Mouse (Mus musculus): ENCODE measurements at regions not wholly inside any gene's neighbourhood (a gene's known extent, or its start where the extent isn't known, plus 50 kb on each side); places are given as distances from the start of the nearest gene placed in this dataset.
A peak's percentile ranks its signal among the peaks of the same experiment; 100 is the strongest.

- H3K27me3 ChIP-seq (ENCODE audit: insufficient read depth, poor library complexity, severe bottlenecking), result peaks cover 44% of the 10 kb centered on the region
Measured at GRCm38 (mm10) chr1:77975941-77976340, 221.0 kb downstream of the Pax3 start.

GRCm38 (mm10) chr1:77972301-77972717, 224.6 kb downstream of the Pax3 start:
- Histone ChIP-seq H3K27me3 (ENCODE audit: insufficient read depth, poor library complexity, severe bottlenecking) (peaks cover 24% of the 10 kb centered on the region), H3K4me1 (replicated peaks) (0 out of 2 replicates have a peak, but pooled peaks cover 3% of the 10 kb centered on the region)
- WGBS, result 11% methylated on average over 9 of the region's 9 CpGs

More at GRCm38 (mm10) chr1:77975941-77976340, 221.0 kb downstream of the Pax3 start:
- Histone ChIP-seq H3K27ac (no peak overlapping the region), H3K9me3 (no peaks in the 10 kb centered on the region), H3K4me3 (no peak overlapping the region), H3K36me3 (no peaks in the 10 kb centered on the region), H3K4me1 (replicated peaks) (0 out of 2 replicates have a peak, but pooled peaks cover 3% of the 10 kb centered on the region)
- DNase-seq (ENCODE audit: low spot score), result no peak
- 94% methylated on average over 18 of the region's 18 CpGs for WGBS

GRCm38 (mm10) chr1:77964656-77965335, 232.1 kb downstream of the Pax3 start:
- H3K27ac ChIP-seq, result no peak overlapping the region
- H3K9me3 ChIP-seq, result no peaks in the 10 kb centered on the region
- H3K27me3 ChIP-seq (ENCODE audit: insufficient read depth, poor library complexity, severe bottlenecking), result no peaks in the 10 kb centered on the region
- no peak for DNase-seq (ENCODE audit: low spot score)
- no peak overlapping the region for H3K4me3 ChIP-seq
- H3K4me1 ChIP-seq (replicated peaks), result no peaks in the 10 kb centered on the region
- H3K36me3 ChIP-seq, result no peaks in the 10 kb centered on the region
- 56% methylated on average over 3 of the region's 3 CpGs for WGBS

More at GRCm38 (mm10) chr1:77972301-77972717, 224.6 kb downstream of the Pax3 start:
- peak overlapping the region; percentile 32; the same call in 1 of the 2 replicates for H3K4me3 ChIP-seq
- no peaks in the 10 kb centered on the region for H3K36me3 ChIP-seq
- peak; percentile 66 for DNase-seq (ENCODE audit: low spot score)
- no peak overlapping the region for H3K27ac ChIP-seq
- no peaks in the 10 kb centered on the region for H3K9me3 ChIP-seq

GRCm38 (mm10) chr1:77959309-77959708, 237.6 kb downstream of the Pax3 start:
- WGBS, result 79% methylated on average over 1 of the region's 1 CpGs
- Histone ChIP-seq H3K4me3 (no peak overlapping the region), H3K27me3 (ENCODE audit: insufficient read depth, poor library complexity, severe bottlenecking) (no peaks in the 10 kb centered on the region), H3K9me3 (no peaks in the 10 kb centered on the region), H3K36me3 (no peaks in the 10 kb centered on the region), H3K27ac (no peak overlapping the region), H3K4me1 (replicated peaks) (no peaks in the 10 kb centered on the region)
- DNase-seq (ENCODE audit: low spot score), result no peak

- Histone ChIP-seq H3K4me1 (replicated peaks) (no peaks in the 10 kb centered on the region), H3K4me3 (no peak overlapping the region)
- no peak for DNase-seq (ENCODE audit: low spot score)
Measured at GRCm38 (mm10) chr1:77957156-77957767, 239.7 kb downstream of the Pax3 start.

GRCm38 (mm10) chr1:77947894-77948293, 249.0 kb downstream of the Pax3 start:
- 75% methylated on average over 2 of the region's 2 CpGs for WGBS
- Histone ChIP-seq H3K4me3 (no peak overlapping the region), H3K27me3 (ENCODE audit: insufficient read depth, poor library complexity, severe bottlenecking) (peaks cover 10% of the 10 kb centered on the region)

More at GRCm38 (mm10) chr1:77957156-77957767, 239.7 kb downstream of the Pax3 start:
- H3K27ac ChIP-seq, result no peak overlapping the region
- H3K36me3 ChIP-seq, result no peaks in the 10 kb centered on the region
- no peaks in the 10 kb centered on the region for H3K27me3 ChIP-seq (ENCODE audit: insufficient read depth, poor library complexity, severe bottlenecking)
- H3K9me3 ChIP-seq, result no peaks in the 10 kb centered on the region
- 82% methylated on average over 8 of the region's 8 CpGs for WGBS

GRCm38 (mm10) chr1:77944327-77944645, 252.6 kb downstream of the Pax3 start:
- H3K9me3 ChIP-seq, result no peaks in the 10 kb centered on the region
- H3K27ac ChIP-seq, result no peak overlapping the region
- no peak for DNase-seq (ENCODE audit: low spot score)
- H3K4me1 ChIP-seq (replicated peaks), result peaks cover 14% of the 10 kb centered on the region
- H3K27me3 ChIP-seq (ENCODE audit: insufficient read depth, poor library complexity, severe bottlenecking), result peaks cover 10% of the 10 kb centered on the region
- no peaks in the 10 kb centered on the region for H3K36me3 ChIP-seq
- 53% methylated on average over 2 of the region's 2 CpGs for WGBS
- H3K4me3 ChIP-seq, result no peak overlapping the region

More at GRCm38 (mm10) chr1:77947894-77948293, 249.0 kb downstream of the Pax3 start:
- no peak for DNase-seq (ENCODE audit: low spot score)
- peaks cover 14% of the 10 kb centered on the region for H3K4me1 ChIP-seq (replicated peaks)
- H3K36me3 ChIP-seq, result no peaks in the 10 kb centered on the region
- H3K27ac ChIP-seq, result no peak overlapping the region
- no peaks in the 10 kb centered on the region for H3K9me3 ChIP-seq

- no peak for DNase-seq (ENCODE audit: low spot score)
- WGBS, result 63% methylated on average over 14 of the region's 14 CpGs
- Histone ChIP-seq H3K27ac (no peak overlapping the region), H3K4me3 (no peak overlapping the region), H3K9me3 (no peaks in the 10 kb centered on the region), H3K4me1 (replicated peaks) (peaks cover 14% of the 10 kb centered on the region), H3K27me3 (ENCODE audit: insufficient read depth, poor library complexity, severe bottlenecking) (peaks cover 10% of the 10 kb centered on the region), H3K36me3 (no peaks in the 10 kb centered on the region)
Measured at GRCm38 (mm10) chr1:77943633-77944326, 253.2 kb downstream of the Pax3 start.

- Histone ChIP-seq H3K4me3 (no peak overlapping the region), H3K9me3 (no peaks in the 10 kb centered on the region), H3K27ac (no peak overlapping the region), H3K36me3 (no peaks in the 10 kb centered on the region), H3K27me3 (ENCODE audit: insufficient read depth, poor library complexity, severe bottlenecking) (peaks cover 10% of the 10 kb centered on the region), H3K4me1 (replicated peaks) (peaks cover 14% of the 10 kb centered on the region)
- no peak for DNase-seq (ENCODE audit: low spot score)
- WGBS, result 5% methylated on average over 5 of the region's 5 CpGs
Measured at GRCm38 (mm10) chr1:77943101-77943500, 253.8 kb downstream of the Pax3 start.

- no peak overlapping the region for H3K4me3 ChIP-seq
- no peak for DNase-seq (ENCODE audit: low spot score)
- H3K27ac ChIP-seq, result no peak overlapping the region
- H3K36me3 ChIP-seq, result no peaks in the 10 kb centered on the region
- no peaks in the 10 kb centered on the region for H3K4me1 ChIP-seq (replicated peaks)
- H3K9me3 ChIP-seq, result no peaks in the 10 kb centered on the region
- WGBS, result 83% methylated on average over 6 of the region's 6 CpGs
- no peaks in the 10 kb centered on the region for H3K27me3 ChIP-seq (ENCODE audit: insufficient read depth, poor library complexity, severe bottlenecking)
Measured at GRCm38 (mm10) chr1:77933095-77933766, 263.7 kb downstream of the Pax3 start.

- Histone ChIP-seq H3K27ac (no peak overlapping the region), H3K36me3 (no peaks in the 10 kb centered on the region), H3K9me3 (no peaks in the 10 kb centered on the region), H3K4me3 (no peak overlapping the region), H3K4me1 (replicated peaks) (no peaks in the 10 kb centered on the region), H3K27me3 (ENCODE audit: insufficient read depth, poor library complexity, severe bottlenecking) (no peaks in the 10 kb centered on the region)
- no peak for DNase-seq (ENCODE audit: low spot score)
- WGBS, result 81% methylated on average over 5 of the region's 5 CpGs
Measured at GRCm38 (mm10) chr1:77932226-77932625, 264.7 kb downstream of the Pax3 start.

- no peak for DNase-seq (ENCODE audit: low spot score)
- no peak overlapping the region for H3K27ac ChIP-seq
- no peaks in the 10 kb centered on the region for H3K9me3 ChIP-seq
- H3K4me3 ChIP-seq, result no peak overlapping the region
- H3K27me3 ChIP-seq (ENCODE audit: insufficient read depth, poor library complexity, severe bottlenecking), result no peaks in the 10 kb centered on the region
- H3K36me3 ChIP-seq, result no peaks in the 10 kb centered on the region
- H3K4me1 ChIP-seq (replicated peaks), result no peaks in the 10 kb centered on the region
- WGBS, result 90% methylated on average over 6 of the region's 6 CpGs
Measured at GRCm38 (mm10) chr1:77930661-77931060, 266.3 kb downstream of the Pax3 start.

Data from hindbrain, embryonic 10.5 days (tissue).